Mouse (Mus musculus) heart, embryonic 12.5 days (tissue): ENCODE results near the gene Mss51. TPM values are rescaled to one million over a fixed set of nuclear protein-coding genes. Genes with fewer than 3 reads are reported as not detected.

Experiments used
- ATAC-seq: fragments of 200-750 bp; cut with Nextera tagmentation; 2 replicates; pipeline ENCODE4 v1.8.0; 2017; ENCODE audit warnings: moderate TSS enrichment, moderate library complexity; ENCODE audit not compliant: insufficient number of reproducible peaks, low FRiP score
- H3K27ac ChIP-seq: fragments of 300-500 bp; sonication (generic); 2 replicates; pipeline ENCODE4 v1.5.1; 2016; ENCODE audit warnings: mild to moderate bottlenecking, moderate library complexity; ENCODE audit not compliant: poor library complexity, severe bottlenecking
- H3K27me3 ChIP-seq: fragments of 300-500 bp; sonication (generic); replicated peaks from 2 replicates; pipeline ENCODE4 v1.6.1; 2016; ENCODE audit warnings: mild to moderate bottlenecking, moderate library complexity
- H3K36me3 ChIP-seq: fragments of 300-500 bp; sonication (generic); 2 replicates; pipeline ENCODE4 v1.6.1; 2016; ENCODE audit warnings: mild to moderate bottlenecking, moderate library complexity
- H3K4me1 ChIP-seq: fragments of 300-500 bp; sonication (generic); replicated peaks from 2 replicates; pipeline ENCODE4 v1.6.1; 2016; ENCODE audit warnings: mild to moderate bottlenecking
- H3K4me2 ChIP-seq: fragments of 300-500 bp; sonication (generic); 2 replicates; pipeline ENCODE4 v1.6.1; 2016; ENCODE audit warnings: mild to moderate bottlenecking, moderate library complexity
- H3K4me3 ChIP-seq: fragments of 300-500 bp; sonication (generic); 2 replicates; pipeline ENCODE4 v1.5.1; 2016; ENCODE audit warnings: mild to moderate bottlenecking
- H3K9ac ChIP-seq: fragments of 300-500 bp; sonication (generic); 2 replicates; pipeline ENCODE4 v1.6.1; 2016; ENCODE audit warnings: mild to moderate bottlenecking, moderate library complexity
- H3K9me3 ChIP-seq: fragments of 300-500 bp; sonication (generic); replicated peaks from 2 replicates; pipeline ENCODE4 v1.6.1; 2016; ENCODE audit warnings: mild to moderate bottlenecking, moderate library complexity
- WGBS: fragments of 180-500 bp; shearing (Covaris S2); methylation state at CpG from one replicate; pipeline ENCODE4 v1.1.7; 2016; 5-methylcytosine and 5-hydroxymethylcytosine counted together
- polyA plus RNA-seq: library from polyadenylated mRNA; unstranded; fragments of >200 nt; fragmentation: Nextera tagmentation; extraction: Ambion mirVana; gene quantifications from 2 replicates; pipeline ENCODE4 v1.2.1, GENCODE M21; 2016

Mss51 gene
- 0.50 and 0.51 TPM in 2 replicates for polyA plus RNA-seq

DNA sequence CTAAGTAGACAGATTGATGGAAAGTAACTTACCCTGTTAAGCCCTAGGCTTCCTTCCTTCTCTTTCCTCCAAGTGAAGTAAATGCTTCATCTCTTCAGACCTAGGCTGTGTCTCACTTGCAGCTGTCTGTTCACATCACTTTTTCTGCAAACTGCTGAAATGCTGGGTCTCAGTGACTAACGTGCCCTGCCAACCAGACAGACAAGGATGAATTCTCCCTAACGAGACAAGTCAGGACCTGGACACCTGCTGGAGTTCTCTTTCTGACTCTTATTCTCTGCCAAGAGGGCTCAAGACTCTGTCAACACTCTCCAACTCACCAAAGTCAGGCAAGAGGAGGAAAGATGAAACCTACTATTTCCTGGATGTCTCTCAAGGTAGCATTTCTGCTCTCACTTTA, at the start of gene Mss51:
Gene Mss51 (minus strand): TSS at position 299 of the 400 bp plus-strand sequence.
- Histone ChIP-seq H3K36me3 (peaks cover 40% of the 10 kb centered on the region), H3K4me1 (no peaks in the 10 kb centered on the region), H3K27me3 (no peaks in the 10 kb centered on the region), H3K27ac (no peak within 1 kb of the TSS), H3K4me2 (no peak within 1 kb of the TSS), H3K9ac (no peak within 1 kb of the TSS), H3K4me3 (no peak within 1 kb of the TSS), H3K9me3 (no peaks in the 10 kb centered on the region)
- WGBS: 65% methylated on average over 2 of the region's 2 CpGs
- ATAC-seq: no peak

DNA sequence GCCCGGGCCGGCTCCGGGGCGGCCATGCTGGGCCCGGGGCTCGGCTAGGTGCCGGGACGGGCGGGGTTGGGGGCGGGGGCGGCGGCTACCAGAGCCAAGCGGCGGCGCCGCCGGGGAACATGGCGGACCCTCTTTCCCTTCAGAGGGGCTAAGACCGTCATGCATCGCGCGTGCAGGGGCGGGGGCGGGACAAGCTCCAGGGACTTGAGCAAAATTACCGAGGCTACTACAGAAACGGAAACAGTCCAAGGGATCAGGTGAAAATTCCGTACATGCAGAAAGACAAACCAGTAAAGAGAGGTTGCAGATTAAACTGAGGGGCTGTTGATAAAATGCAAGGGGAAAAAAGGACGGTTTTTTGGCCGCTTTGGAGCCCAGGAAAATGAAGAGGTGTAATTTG, 49.7 kb upstream of the Mss51 start, which contains the start of gene Ppp3cb:
Gene Ppp3cb (minus strand): TSS at position 159 of the 400 bp plus-strand sequence.
- Histone ChIP-seq H3K36me3 (peaks cover 25% of the 10 kb centered on the region), H3K27me3 (no peaks in the 10 kb centered on the region), H3K4me3 (peak within 1 kb of the TSS; percentile 99), H3K27ac (peak within 1 kb of the TSS; percentile 100), H3K4me2 (peak within 1 kb of the TSS; percentile 66), H3K9me3 (no peaks in the 10 kb centered on the region), H3K9ac (peak within 1 kb of the TSS; percentile 99), H3K4me1 (peaks cover 11% of the 10 kb centered on the region)
- peak; percentile 91 for ATAC-seq
- WGBS: 0% methylated on average over 24 of the region's 29 CpGs

- ATAC-seq: peak; percentile 99
- peak overlapping the region; percentile 99 for H3K4me3 ChIP-seq
- peaks cover 11% of the 10 kb centered on the region for H3K4me1 ChIP-seq
- H3K27ac ChIP-seq: peak overlapping the region; percentile 100
- no peaks in the 10 kb centered on the region for H3K27me3 ChIP-seq
- no peaks in the 10 kb centered on the region for H3K9me3 ChIP-seq
- WGBS: under 1% methylated on average over 58 of the region's 67 CpGs
- peaks cover 21% of the 10 kb centered on the region for H3K36me3 ChIP-seq
- H3K4me2 ChIP-seq: peak overlapping the region; percentile 66
- H3K9ac ChIP-seq: peak overlapping the region; percentile 99
Observed at GRCm38 (mm10) chr14:20545529-20546331, 49.0 kb upstream of the Mss51 start.

DNA sequence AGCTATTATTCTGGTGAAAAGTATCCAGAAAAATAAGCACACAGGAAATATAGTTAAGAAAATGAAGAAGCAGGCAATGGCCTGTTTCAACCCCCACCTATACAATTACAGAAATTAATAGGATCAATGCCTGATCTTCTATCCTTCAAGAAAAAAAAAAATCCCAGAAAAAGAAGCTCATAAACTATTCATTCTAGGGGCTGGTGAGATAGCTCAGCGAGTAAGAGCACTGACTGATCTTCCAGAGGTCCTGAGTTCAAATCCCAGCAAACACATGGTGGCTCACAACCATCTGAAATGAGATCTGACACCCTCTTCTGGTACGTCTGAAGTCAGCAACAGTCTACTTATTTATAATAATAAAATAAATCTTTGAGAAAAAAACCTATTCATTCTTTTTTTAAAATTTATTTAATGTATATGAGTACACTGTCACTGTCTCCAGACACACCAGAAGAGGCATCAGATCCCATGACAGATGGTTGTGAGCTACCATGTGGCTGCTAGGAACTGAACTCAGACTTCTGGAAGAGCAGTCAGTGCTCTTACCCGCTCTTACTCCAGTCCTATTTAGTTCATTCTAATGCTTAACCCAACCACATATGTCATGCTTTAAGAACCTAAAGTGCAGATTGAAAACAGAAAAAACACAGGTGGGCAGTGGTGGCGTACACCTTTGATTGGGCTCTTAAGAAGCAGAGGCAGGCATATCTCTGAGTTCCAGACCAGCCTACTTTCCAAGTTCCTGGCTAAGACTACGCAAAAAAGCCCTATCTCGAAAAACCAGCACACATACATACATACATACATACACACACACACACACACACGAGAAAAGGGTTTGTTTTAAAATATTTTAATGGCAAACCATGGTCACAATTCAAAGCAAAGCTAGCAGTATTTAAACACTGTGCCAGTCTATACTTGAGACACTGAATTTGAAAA, 48.0 kb upstream of the Mss51 start:
- Histone ChIP-seq H3K9ac (no peak overlapping the region), H3K4me2 (peak overlapping the region; percentile 59), H3K36me3 (peaks cover 14% of the 10 kb centered on the region), H3K9me3 (no peaks in the 10 kb centered on the region), H3K27me3 (no peaks in the 10 kb centered on the region), H3K27ac (no peak overlapping the region), H3K4me1 (peaks cover 11% of the 10 kb centered on the region), H3K4me3 (peak overlapping the region; percentile 99)
- no peak for ATAC-seq
- 70% methylated on average over 7 of the region's 7 CpGs for WGBS

DNA sequence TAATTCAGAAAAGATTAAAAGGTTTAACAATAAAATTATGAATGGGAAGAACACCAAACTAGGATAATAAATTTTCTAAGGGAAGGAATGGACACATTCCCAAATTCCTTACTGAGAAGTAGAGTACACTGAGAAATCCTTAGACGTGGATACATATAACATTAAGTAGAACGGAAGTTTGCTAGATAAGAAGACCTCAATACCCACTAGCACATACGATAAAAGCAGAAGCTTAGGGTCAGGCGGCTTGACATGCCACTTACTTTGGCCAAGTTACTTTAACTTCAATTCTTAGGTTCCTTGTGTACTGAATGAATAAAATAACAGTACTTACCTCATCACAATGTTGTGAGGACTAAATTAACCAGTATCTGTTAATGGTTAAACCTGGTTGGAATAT, 32.9 kb upstream of the Mss51 start:
- Histone ChIP-seq H3K4me3 (no peak overlapping the region), H3K4me1 (no peaks in the 10 kb centered on the region), H3K27me3 (no peaks in the 10 kb centered on the region), H3K9me3 (no peaks in the 10 kb centered on the region), H3K4me2 (no peak overlapping the region), H3K9ac (no peak overlapping the region), H3K27ac (no peak overlapping the region), H3K36me3 (peaks cover 4% of the 10 kb centered on the region; the same call in 1 of the 2 replicates)
- ATAC-seq: no peak
- WGBS: 78% methylated on average over 4 of the region's 4 CpGs

DNA sequence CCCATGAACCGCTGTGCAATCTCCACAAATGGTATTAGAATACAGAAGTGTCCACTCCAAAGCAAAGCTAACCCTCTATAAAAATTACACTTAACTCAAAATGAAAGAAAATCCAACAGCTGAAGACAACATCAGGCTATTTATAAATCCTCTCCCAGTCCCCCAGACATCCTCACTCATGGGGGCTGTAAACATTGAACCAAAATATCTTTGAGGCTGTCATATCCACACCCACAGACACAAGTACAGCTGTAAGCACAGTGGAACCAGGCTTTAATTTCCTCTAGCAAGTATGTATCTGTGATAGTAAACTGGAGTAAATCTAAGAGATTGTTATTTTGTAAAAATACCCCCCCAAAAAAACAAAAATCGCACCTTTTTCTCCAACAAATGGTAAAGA, 23.5 kb upstream of the Mss51 start:
- no peak overlapping the region for H3K9ac ChIP-seq
- WGBS: 95% methylated on average over 2 of the region's 2 CpGs
- ATAC-seq: no peak
- H3K4me2 ChIP-seq: no peak overlapping the region
- no peaks in the 10 kb centered on the region for H3K4me1 ChIP-seq
- peaks cover 29% of the 10 kb centered on the region for H3K36me3 ChIP-seq
- H3K27ac ChIP-seq: no peak overlapping the region
- no peaks in the 10 kb centered on the region for H3K9me3 ChIP-seq
- no peak overlapping the region for H3K4me3 ChIP-seq
- H3K27me3 ChIP-seq: no peaks in the 10 kb centered on the region

GRCm38 (mm10) chr14:20508424-20508823, 11.7 kb upstream of the Mss51 start:
- Histone ChIP-seq H3K4me2 (no peak overlapping the region), H3K9ac (no peak overlapping the region), H3K9me3 (no peaks in the 10 kb centered on the region), H3K4me3 (no peak overlapping the region), H3K27me3 (no peaks in the 10 kb centered on the region), H3K27ac (no peak overlapping the region), H3K36me3 (peaks cover 12% of the 10 kb centered on the region), H3K4me1 (no peaks in the 10 kb centered on the region)
- no peak for ATAC-seq
- WGBS: 79% methylated on average over 2 of the region's 2 CpGs

DNA sequence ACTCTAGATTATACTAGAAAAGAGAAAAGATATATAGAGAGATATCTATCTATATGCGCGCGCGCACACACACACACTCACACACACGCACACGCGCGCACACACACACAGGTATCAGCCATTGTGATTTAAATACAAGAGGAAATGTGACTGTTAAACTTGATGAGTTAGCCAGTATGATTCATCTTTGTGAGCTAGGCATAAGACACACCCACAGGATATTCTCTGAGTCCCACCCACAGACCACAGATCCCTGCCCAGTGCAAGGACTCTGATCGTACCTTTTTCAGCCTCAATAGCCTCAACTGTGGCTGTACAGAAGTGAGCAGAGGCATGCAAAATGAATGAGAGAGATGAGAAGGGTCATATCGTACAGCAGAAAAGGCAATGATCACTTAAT, 6.3 kb upstream of the Mss51 start:
- ATAC-seq: peak; percentile 45; the same call in 1 of the 2 replicates

DNA sequence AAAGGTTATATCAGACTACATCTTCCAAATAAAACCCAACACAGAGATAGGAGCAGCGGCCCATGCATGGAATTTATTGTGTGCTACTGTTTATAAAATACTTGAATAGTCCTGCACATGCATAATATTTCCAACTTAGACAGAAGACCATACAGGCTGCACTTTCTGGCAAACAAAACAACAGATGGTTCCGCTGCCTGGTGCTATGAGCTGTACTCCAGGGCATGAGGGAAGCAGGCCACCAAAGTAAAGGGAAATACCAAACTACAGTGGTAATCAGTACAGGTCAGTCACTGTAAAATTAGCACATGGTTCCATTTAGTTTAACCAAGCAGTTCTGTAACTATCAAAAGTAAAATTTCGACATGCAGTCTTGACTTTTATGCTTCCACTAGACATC, 3.3 kb upstream of the Mss51 start:
- Histone ChIP-seq H3K4me3 (no peak overlapping the region), H3K9ac (no peak overlapping the region), H3K36me3 (peaks cover 35% of the 10 kb centered on the region), H3K4me2 (no peak overlapping the region), H3K9me3 (no peaks in the 10 kb centered on the region), H3K27ac (no peak overlapping the region), H3K4me1 (no peaks in the 10 kb centered on the region), H3K27me3 (no peaks in the 10 kb centered on the region)
- no peak for ATAC-seq
- 88% methylated on average over 3 of the region's 3 CpGs for WGBS

More for the DNA sequence above, 6.3 kb upstream of the Mss51 start:
- H3K4me2 ChIP-seq: no peak overlapping the region
- H3K36me3 ChIP-seq: peaks cover 16% of the 10 kb centered on the region
- no peak overlapping the region for H3K4me3 ChIP-seq
- 96% methylated on average over 10 of the region's 10 CpGs for WGBS
- H3K27me3 ChIP-seq: no peaks in the 10 kb centered on the region
- H3K9ac ChIP-seq: no peak overlapping the region
- no peak overlapping the region for H3K27ac ChIP-seq
- H3K9me3 ChIP-seq: no peaks in the 10 kb centered on the region
- H3K4me1 ChIP-seq: no peaks in the 10 kb centered on the region

- Histone ChIP-seq H3K27me3 (no peaks in the 10 kb centered on the region), H3K27ac (no peak overlapping the region), H3K9ac (no peak overlapping the region), H3K4me1 (no peaks in the 10 kb centered on the region), H3K36me3 (peaks cover 41% of the 10 kb centered on the region), H3K4me2 (no peak overlapping the region), H3K4me3 (no peak overlapping the region), H3K9me3 (no peaks in the 10 kb centered on the region)
- WGBS: 95% methylated on average over 5 of the region's 5 CpGs
- no peak for ATAC-seq
Observed at GRCm38 (mm10) chr14:20486031-20486430, 10.7 kb downstream of the Mss51 start.
